Mouse (Mus musculus): Measurements from ENCODE around the gene Ccdc86.

DNA sequence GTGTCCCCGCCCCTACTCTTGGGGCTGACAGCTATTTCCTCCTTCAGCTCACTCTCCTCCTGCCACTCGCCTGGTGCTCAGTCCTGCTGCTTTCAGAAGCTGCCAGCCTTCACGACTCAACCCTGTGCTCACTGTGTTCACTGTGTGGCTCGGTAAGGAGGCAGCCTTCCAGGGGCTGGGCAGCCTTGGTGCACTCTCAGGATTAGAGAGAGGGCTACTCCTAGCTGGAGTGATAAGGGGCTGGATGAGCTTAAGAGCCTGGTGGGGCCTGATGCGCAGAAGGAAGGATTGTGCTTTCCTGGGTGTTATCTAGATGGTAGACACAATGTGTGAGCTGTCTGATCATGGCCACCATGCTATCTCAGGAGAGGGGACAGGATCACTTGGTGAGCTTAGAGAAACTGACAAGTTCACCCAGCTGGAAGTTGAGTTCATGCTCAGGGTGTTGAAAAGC, 11.9 kb downstream of the Ccdc86 start, which contains the start of gene Ptgdr2:
- TF ChIP-seq MAFK (IDR thresholded peaks at IDR 0.05; ENCODE audit: insufficient read depth, low read depth, low read length) (no peak), ZNF384 (IDR thresholded peaks at IDR 0.05; ENCODE audit: low read depth, low read length) (no peak)

Measured in ES-E14 (cell line).